Mouse (Mus musculus) CD4-positive helper T cell, adult 2 months (primary cell): Measurements from ENCODE around the gene Me1.

Experiments used
- DNase-seq: peaks from one replicate; pipeline ENCODE4 v3.0.0-alpha.2; 2012; ENCODE audit warnings: low read depth, missing footprints, low spot score

The Me1 gene

GRCm38 (mm10) chr9:86708921-86709320, 13.2 kb upstream of the Me1 start:
- no peak for DNase-seq

DNA sequence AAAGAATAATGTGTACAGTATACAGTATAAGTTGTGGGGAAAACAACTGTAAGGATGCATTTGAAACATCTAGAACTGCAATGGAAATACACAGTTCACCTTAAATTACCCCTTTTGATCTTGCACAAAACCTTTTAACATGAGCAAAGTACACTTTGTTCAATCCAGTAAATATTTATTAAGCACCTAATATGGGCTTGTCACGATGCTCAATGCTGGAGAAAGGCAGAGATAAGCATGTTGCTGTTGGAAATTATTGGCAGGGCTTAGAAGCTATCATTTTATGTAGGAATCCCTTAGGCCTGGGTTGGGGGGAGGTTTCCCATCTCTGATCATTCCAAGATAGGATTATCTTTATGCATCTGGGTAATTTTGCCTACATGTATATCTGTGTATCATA, 11.7 kb upstream of the Me1 start:
- DNase-seq = no peak

- DNase-seq = no peak
Measured at GRCm38 (mm10) chr9:86701844-86702243, 6.1 kb upstream of the Me1 start.

DNA sequence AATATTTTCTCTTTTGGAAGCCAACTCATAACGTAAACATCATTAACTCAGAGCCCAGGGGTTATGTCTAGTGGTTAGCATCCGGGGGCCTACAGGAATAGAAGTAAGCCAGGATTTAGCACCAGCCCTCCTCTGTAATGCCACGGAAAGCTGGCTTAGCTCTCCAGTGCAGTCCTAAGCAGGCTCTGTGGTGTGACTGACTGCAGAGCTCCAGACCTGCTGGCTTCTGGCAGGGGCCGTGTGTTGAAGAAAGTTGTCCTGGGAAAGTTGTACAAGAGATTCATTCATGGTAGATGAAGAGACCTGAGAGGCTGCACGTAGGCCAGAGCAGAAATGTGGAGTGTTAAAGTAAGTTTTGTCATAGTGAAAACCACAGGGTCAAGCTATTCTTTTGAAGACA, 5.5 kb upstream of the Me1 start:
- no peak for DNase-seq

DNA sequence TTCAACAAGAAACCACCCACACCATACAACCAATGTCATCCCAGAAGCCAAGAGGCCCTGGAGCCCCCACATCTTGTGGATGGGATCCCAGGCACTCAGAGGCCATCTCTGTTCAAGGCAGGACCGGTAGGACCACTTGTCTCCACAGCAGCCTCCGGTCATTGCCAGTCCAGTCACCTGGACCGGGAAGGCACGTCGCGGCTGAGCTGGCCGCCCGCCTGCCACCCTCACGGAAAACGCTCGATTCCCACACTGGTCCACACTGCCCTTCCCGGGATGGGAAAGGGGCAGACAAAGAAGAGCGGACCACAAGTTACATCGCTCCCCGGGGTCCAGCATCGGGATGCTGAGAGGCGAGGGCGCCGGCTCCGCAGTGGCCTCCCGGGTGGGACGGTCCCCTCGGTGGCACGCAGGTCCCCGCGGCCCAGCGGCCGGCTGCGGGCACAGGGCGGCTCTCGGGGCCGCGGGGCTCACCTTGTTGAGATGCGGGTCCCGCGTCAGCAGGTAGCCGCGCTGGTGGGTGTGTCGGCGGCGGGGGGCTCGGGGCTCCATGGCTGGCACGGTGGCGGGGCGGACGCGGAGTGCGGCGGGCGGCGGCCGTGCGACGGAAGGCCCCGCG, 445 bp downstream of the Me1 start:
- no peak for DNase-seq

- DNase-seq = no peak
Measured at GRCm38 (mm10) chr9:86694644-86695043, 1.1 kb downstream of the Me1 start.

- no peak for DNase-seq
Measured at GRCm38 (mm10) chr9:86693935-86694334, 1.8 kb downstream of the Me1 start.

DNA sequence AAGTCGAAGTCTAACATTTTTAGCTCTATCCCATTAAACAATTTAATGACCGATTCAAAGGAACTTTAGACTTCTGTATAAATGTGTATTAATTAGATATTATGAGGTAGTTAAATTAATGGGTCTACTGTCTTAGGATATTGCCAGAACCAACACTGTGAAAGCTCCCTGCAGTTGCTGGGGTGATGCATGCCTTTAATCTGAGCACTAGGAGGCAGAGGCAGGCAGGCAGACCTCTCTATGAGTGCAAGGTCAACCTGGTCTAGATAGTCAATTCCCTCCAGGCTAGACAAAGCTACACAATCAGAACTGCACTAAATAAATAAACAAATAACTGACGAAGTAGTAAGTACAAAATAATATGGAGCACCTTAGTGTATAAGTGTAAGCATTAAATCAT, 3.1 kb downstream of the Me1 start:
- no peak for DNase-seq

DNA sequence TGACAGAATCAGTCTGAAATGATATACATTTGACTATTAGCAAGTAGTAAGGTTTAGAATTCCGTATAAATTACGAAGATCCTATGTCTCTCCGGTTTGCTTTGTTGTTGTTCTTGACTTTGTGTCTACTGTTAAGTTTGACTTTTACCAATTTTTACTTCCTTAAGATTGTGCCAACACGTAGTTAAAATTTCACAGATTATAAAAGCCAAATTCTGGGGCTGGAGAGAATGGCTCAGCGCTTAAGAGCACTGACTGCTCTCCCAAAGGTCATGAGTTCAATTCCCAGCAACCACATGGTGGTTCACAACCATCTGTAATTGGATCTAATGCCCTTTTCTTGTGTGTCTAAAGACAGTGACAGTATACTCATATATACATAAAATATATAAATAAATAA, 3.5 kb downstream of the Me1 start:
- DNase-seq = no peak

GRCm38 (mm10) chr9:86691101-86691500, 4.7 kb downstream of the Me1 start:
- no peak for DNase-seq

- no peak for DNase-seq
Measured at GRCm38 (mm10) chr9:86683713-86684209, 12.0 kb downstream of the Me1 start.

GRCm38 (mm10) chr9:86682844-86683243, 12.9 kb downstream of the Me1 start:
- DNase-seq = no peak

- no peak for DNase-seq
Measured at GRCm38 (mm10) chr9:86682278-86682677, 13.5 kb downstream of the Me1 start.

- no peak for DNase-seq
Measured at GRCm38 (mm10) chr9:86680431-86680830, 15.3 kb downstream of the Me1 start.

- no peak for DNase-seq
Measured at GRCm38 (mm10) chr9:86679843-86680417, 15.8 kb downstream of the Me1 start.

- no peak for DNase-seq
Measured at GRCm38 (mm10) chr9:86676246-86676645, 19.5 kb downstream of the Me1 start.

DNA sequence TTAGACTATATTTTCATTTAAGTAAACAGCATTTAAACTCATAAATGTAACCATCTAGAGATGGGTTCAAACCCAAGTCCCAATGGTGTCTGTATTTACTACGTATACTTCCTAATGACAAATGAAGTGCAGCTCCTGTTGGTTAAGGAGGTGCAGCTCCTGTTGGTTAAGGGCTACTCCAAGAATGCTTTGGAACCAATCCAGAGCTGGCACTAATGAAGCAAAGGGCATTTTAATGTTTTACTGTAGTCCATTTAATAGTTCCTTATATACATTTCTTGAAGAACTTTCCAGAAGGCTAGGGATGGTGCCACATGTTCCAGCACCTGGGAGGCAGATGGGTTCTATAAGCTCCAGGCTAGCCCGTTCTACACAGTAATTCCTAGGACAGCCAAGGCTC, 20.3 kb downstream of the Me1 start:
- DNase-seq = no peak

DNA sequence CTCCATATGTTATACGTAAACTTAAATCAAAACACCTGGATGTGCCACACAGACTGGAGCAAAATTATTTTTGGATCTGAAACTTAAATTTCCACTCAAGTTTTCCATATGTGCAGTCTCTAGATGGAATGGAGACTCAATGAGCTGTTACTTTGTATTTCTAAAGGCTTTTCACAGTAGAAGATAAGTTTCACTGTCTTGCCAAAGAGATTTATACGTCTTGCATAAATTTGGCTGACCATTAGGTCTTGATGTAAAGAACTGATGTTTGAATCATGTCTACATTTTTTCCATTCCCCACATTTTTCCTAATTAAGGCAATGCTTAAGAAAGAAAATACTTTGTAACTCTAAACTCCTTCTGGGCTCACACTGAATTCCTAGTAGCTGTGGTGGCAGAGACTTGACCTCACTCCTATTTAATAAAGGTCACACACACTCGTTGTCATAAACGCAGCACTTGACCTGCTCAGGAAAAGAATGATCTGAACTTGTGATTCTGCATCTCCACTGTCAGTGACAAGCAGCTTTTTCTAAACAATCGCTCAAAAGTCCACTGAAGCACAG, 22.8 kb downstream of the Me1 start:
- DNase-seq = no peak

DNA sequence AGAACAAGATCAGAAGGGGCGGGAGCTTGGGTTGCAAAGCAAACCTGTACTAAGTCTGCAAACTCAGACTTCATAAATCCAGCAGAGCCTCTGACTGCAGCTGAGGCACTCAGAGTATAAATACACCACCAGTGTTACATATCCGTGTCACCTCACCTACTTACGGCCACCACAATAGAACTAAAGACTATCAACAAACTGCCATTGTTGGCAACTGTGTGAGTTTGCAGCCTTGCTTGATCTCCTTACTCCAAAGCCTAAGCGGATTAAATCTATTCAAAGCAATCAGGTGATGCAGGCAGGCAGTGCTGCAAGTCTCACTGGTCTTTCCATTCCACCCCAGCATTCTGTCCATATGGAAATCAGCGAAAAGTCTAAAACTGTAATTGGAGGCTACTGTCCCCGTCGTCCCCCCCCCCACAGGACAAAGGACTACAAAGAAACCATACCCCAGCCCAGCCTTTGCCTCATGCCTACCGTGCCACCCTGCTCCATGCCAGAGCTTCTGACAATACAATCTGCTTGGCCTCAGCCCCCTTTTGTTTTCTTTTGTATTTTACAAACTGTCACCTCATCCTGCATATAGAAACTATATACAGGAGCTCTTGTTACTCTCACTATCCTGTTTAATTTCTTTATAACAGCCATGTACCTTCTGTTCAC, 27.0 kb downstream of the Me1 start:
- no peak for DNase-seq

- no peak for DNase-seq
Measured at GRCm38 (mm10) chr9:86667138-86667750, 28.5 kb downstream of the Me1 start.

DNA sequence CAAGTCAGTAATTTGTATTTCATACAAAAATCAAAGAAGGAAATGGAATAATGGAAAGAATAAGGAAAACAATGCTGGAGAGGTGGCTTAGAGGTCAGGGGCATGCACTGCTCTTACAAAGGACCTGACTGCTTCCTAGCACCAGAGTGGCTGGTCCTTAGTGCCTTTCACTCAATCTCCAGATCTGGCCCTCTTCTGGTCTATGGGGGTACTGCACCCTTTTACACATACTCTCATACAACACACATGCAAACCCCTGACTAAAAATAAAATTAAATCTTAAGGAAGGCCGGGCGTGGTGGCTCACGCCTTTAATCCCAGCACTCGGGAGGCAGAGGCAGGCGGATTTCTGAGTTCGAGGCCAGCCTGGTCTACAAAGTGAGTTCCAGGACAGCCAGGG, 34.1 kb downstream of the Me1 start:
- DNase-seq = peak; percentile 26

- no peak for DNase-seq
Measured at GRCm38 (mm10) chr9:86661266-86661665, 34.5 kb downstream of the Me1 start.
